Mouse (Mus musculus) forebrain, embryonic 13.5 days (tissue): ENCODE results near the gene 9130204L05Rik. TPM values are rescaled to one million over a fixed set of nuclear protein-coding genes. Genes with fewer than 3 reads are reported as not detected.

Source experiments
- ATAC-seq: fragments of 200-750 bp; cut with Nextera tagmentation; 2 replicates; pipeline ENCODE4 v1.8.0; 2017
- H3K27ac ChIP-seq: fragments of 300-500 bp; sonication (generic); 2 replicates; pipeline ENCODE4 v1.5.1; 2015; ENCODE audit warnings: inconsistent platforms, mild to moderate bottlenecking, moderate library complexity
- H3K27me3 ChIP-seq: fragments of 300-500 bp; sonication (generic); 2 replicates; pipeline ENCODE4 v1.6.1; 2015; ENCODE audit warnings: mild to moderate bottlenecking, inconsistent platforms
- H3K36me3 ChIP-seq: fragments of 300-500 bp; sonication (generic); 2 replicates; pipeline ENCODE4 v1.6.1; 2015; ENCODE audit warnings: mild to moderate bottlenecking, inconsistent platforms; ENCODE audit not compliant: poor library complexity, severe bottlenecking
- H3K4me1 ChIP-seq: fragments of 300-500 bp; sonication (generic); 2 replicates; pipeline ENCODE4 v1.6.1; 2015; ENCODE audit warnings: inconsistent platforms
- H3K4me2 ChIP-seq: fragments of 300-500 bp; sonication (generic); 2 replicates; pipeline ENCODE4 v1.6.1; 2015; ENCODE audit warnings: inconsistent platforms, mild to moderate bottlenecking, moderate library complexity
- H3K4me3 ChIP-seq: fragments of 300-500 bp; sonication (generic); 2 replicates; pipeline ENCODE4 v1.5.1; 2015; ENCODE audit warnings: mild to moderate bottlenecking, inconsistent platforms
- H3K9ac ChIP-seq: fragments of 300-500 bp; sonication (generic); 2 replicates; pipeline ENCODE4 v1.6.1; 2015; ENCODE audit warnings: mild to moderate bottlenecking, inconsistent platforms
- H3K9me3 ChIP-seq: fragments of 300-500 bp; sonication (generic); replicated peaks from 2 replicates; pipeline ENCODE4 v1.6.1; 2016; ENCODE audit warnings: inconsistent platforms
- WGBS: fragments of 180-500 bp; shearing (Covaris S2); methylation state at CpG from one replicate; pipeline ENCODE4 v1.1.7; 2015; 5-methylcytosine and 5-hydroxymethylcytosine counted together
- polyA plus RNA-seq: library from polyadenylated mRNA; unstranded; fragments of >200 nt; fragmentation: Nextera tagmentation; extraction: Ambion mirVana; gene quantifications from 2 replicates; pipeline ENCODE4 v1.2.1, GENCODE M21; 2015

9130204L05Rik gene
- polyA plus RNA-seq = not detected in 2 replicates

DNA sequence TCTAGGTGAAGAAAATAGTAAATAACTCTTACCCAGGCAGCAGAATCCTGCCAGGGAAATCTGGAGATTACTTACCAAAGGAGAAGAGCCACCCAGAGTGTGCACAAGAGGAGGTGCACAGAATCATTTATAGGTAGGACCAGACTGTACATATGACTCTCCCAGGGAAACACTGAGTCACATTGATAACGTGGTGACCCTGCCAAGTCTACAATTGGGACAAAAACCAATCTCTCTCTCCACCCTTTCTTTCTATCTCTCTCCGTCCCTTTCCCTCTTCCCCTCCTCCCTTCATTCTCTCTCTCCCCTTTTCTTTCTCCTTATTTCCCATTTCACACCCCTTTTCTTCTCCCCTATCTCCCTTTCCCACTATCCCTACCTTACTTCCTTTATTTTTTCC, at the start of gene 9130204L05Rik:
TSS of gene 9130204L05Rik (minus strand) at position 101 of the 400 bp plus-strand sequence.
- H3K27ac ChIP-seq = no peak within 1 kb of the TSS
- H3K4me1 ChIP-seq = no peaks in the 10 kb centered on the region
- no peak for ATAC-seq
- H3K4me2 ChIP-seq = no peak within 1 kb of the TSS
- no peaks in the 10 kb centered on the region for H3K27me3 ChIP-seq
- H3K9ac ChIP-seq = no peak within 1 kb of the TSS
- H3K9me3 ChIP-seq = peaks cover 19% of the 10 kb centered on the region
- WGBS = 55% methylated on average over 2 of the region's 2 CpGs
- H3K4me3 ChIP-seq = no peak within 1 kb of the TSS
- H3K36me3 ChIP-seq = no peaks in the 10 kb centered on the region

- no peak overlapping the region for H3K4me2 ChIP-seq
- H3K27me3 ChIP-seq = no peaks in the 10 kb centered on the region
- H3K27ac ChIP-seq = no peak overlapping the region
- no peaks in the 10 kb centered on the region for H3K36me3 ChIP-seq
- no peak for ATAC-seq
- H3K4me1 ChIP-seq = no peaks in the 10 kb centered on the region
- H3K9me3 ChIP-seq = peaks cover 10% of the 10 kb centered on the region
- no peak overlapping the region for H3K4me3 ChIP-seq
- no peak overlapping the region for H3K9ac ChIP-seq
These were observed 18.1 kb upstream of the 9130204L05Rik start for GRCm38 (mm10) chr3:91108696-91109095.

GRCm38 (mm10) chr3:91059211-91059610, 31.4 kb downstream of the 9130204L05Rik start:
- H3K9me3 ChIP-seq = peaks cover 11% of the 10 kb centered on the region
- no peaks in the 10 kb centered on the region for H3K36me3 ChIP-seq
- no peaks in the 10 kb centered on the region for H3K27me3 ChIP-seq
- no peak overlapping the region for H3K27ac ChIP-seq
- 3% methylated on average over 1 of the region's 1 CpGs for WGBS
- H3K4me1 ChIP-seq = no peaks in the 10 kb centered on the region
- ATAC-seq = no peak
- no peak overlapping the region for H3K4me2 ChIP-seq
- H3K9ac ChIP-seq = no peak overlapping the region
- H3K4me3 ChIP-seq = no peak overlapping the region

GRCm38 (mm10) chr3:91052654-91053053, 37.9 kb downstream of the 9130204L05Rik start:
- H3K9me3 ChIP-seq = peaks cover 17% of the 10 kb centered on the region; the same call in 1 of the 2 replicates
- H3K9ac ChIP-seq = no peak overlapping the region
- no peak overlapping the region for H3K27ac ChIP-seq
- H3K36me3 ChIP-seq = no peaks in the 10 kb centered on the region
- H3K4me3 ChIP-seq = no peak overlapping the region
- no peaks in the 10 kb centered on the region for H3K27me3 ChIP-seq
- no peak for ATAC-seq
- WGBS = 20% methylated on average over 1 of the region's 1 CpGs
- no peak overlapping the region for H3K4me2 ChIP-seq
- H3K4me1 ChIP-seq = no peaks in the 10 kb centered on the region
